Mouse (Mus musculus): ENCODE measurements at regions not wholly inside any gene's neighbourhood (a gene's known extent, or its start where the extent isn't known, plus 50 kb on each side); places are given as distances from the start of the nearest gene placed in this dataset.
A peak's percentile ranks its signal among the peaks of the same experiment; 100 is the strongest.

- DNase-seq (ENCODE audit: inconsistent ontology term): no peak
These were observed 1588.7 kb upstream of the Got2 start for GRCm38 (mm10) chr8:97477098-97477457.

GRCm38 (mm10) chr8:97476430-97477097 lies 1588.2 kb upstream of the Got2 start:
- DNase-seq (ENCODE audit: inconsistent ontology term): no peak

- peak; percentile 67 for DNase-seq (ENCODE audit: inconsistent ontology term)
These were observed 1585.0 kb upstream of the Got2 start for GRCm38 (mm10) chr8:97473326-97473725.

GRCm38 (mm10) chr8:97461478-97461877 lies 1573.1 kb upstream of the Got2 start:
- DNase-seq (ENCODE audit: inconsistent ontology term): no peak

GRCm38 (mm10) chr8:97447696-97448095 lies 1559.3 kb upstream of the Got2 start:
- peak; percentile 39 for DNase-seq (ENCODE audit: inconsistent ontology term)

GRCm38 (mm10) chr8:97441483-97441882 lies 1553.1 kb upstream of the Got2 start:
- DNase-seq (ENCODE audit: inconsistent ontology term): no peak

- no peak for DNase-seq (ENCODE audit: inconsistent ontology term)
These were observed 1545.2 kb upstream of the Got2 start for GRCm38 (mm10) chr8:97433584-97433983.

GRCm38 (mm10) chr8:97431467-97431866 lies 1543.1 kb upstream of the Got2 start:
- no peak for DNase-seq (ENCODE audit: inconsistent ontology term)

- DNase-seq (ENCODE audit: inconsistent ontology term): peak; percentile 9
These were observed 1534.0 kb upstream of the Got2 start for GRCm38 (mm10) chr8:97422331-97422730.

GRCm38 (mm10) chr8:97414742-97415141 lies 1526.4 kb upstream of the Got2 start:
- no peak for DNase-seq (ENCODE audit: inconsistent ontology term)

GRCm38 (mm10) chr8:97403308-97403707 lies 1515.0 kb upstream of the Got2 start:
- DNase-seq (ENCODE audit: inconsistent ontology term): no peak

GRCm38 (mm10) chr8:97397327-97397719 lies 1509.0 kb upstream of the Got2 start:
- no peak for DNase-seq (ENCODE audit: inconsistent ontology term)

GRCm38 (mm10) chr8:97396634-97397326 lies 1508.4 kb upstream of the Got2 start:
- DNase-seq (ENCODE audit: inconsistent ontology term): no peak

GRCm38 (mm10) chr8:97389651-97390050 lies 1501.3 kb upstream of the Got2 start:
- DNase-seq (ENCODE audit: inconsistent ontology term): no peak

- DNase-seq (ENCODE audit: inconsistent ontology term): no peak
These were observed 1500.8 kb upstream of the Got2 start for GRCm38 (mm10) chr8:97389149-97389548.

- no peak for DNase-seq (ENCODE audit: inconsistent ontology term)
These were observed 1486.8 kb upstream of the Got2 start for GRCm38 (mm10) chr8:97374911-97375771.

GRCm38 (mm10) chr8:97346630-97347029 lies 1458.3 kb upstream of the Got2 start:
- DNase-seq (ENCODE audit: inconsistent ontology term): no peak

- no peak for DNase-seq (ENCODE audit: inconsistent ontology term)
These were observed 1427.2 kb upstream of the Got2 start for GRCm38 (mm10) chr8:97315497-97315896.

GRCm38 (mm10) chr8:97308304-97308703 lies 1420.0 kb upstream of the Got2 start:
- DNase-seq (ENCODE audit: inconsistent ontology term): no peak

- no peak for DNase-seq (ENCODE audit: inconsistent ontology term)
These were observed 1382.2 kb upstream of the Got2 start for GRCm38 (mm10) chr8:97270582-97270981.

GRCm38 (mm10) chr8:97260964-97261363 lies 1372.6 kb upstream of the Got2 start:
- no peak for DNase-seq (ENCODE audit: inconsistent ontology term)

GRCm38 (mm10) chr8:97254169-97254568 lies 1365.8 kb upstream of the Got2 start:
- DNase-seq (ENCODE audit: inconsistent ontology term): no peak

- DNase-seq (ENCODE audit: inconsistent ontology term): no peak
These were observed 1363.9 kb upstream of the Got2 start for GRCm38 (mm10) chr8:97252232-97252631.

All from Muller cell, postnatal 12 days (primary cell).